Mouse (Mus musculus): ENCODE measurements around the gene Eps8. TPM values are rescaled to one million over a fixed set of nuclear protein-coding genes. Genes with fewer than 3 reads are reported as not detected.

Gene Eps8
- polyA plus RNA-seq, 2 experiments, result 14.9 to 33.3 TPM

- no peak for ATAC-seq (ENCODE audit: low FRiP score, low read depth)
- 97% methylated on average over 2 of the region's 2 CpGs for WGBS
- Histone ChIP-seq H3K9ac (ENCODE audit: low read depth, low read length, severe bottlenecking) (no peak overlapping the region), H3K4me2 (replicated peaks; ENCODE audit: low read depth, low read length, severe bottlenecking) (no peak overlapping the region), H3K27me3 (ENCODE audit: control insufficient read depth, insufficient read depth, low read length) (no peaks in the 10 kb centered on the region), H3K4me3 (replicated peaks; ENCODE audit: low read length) (no peak overlapping the region), H3K4me1 (ENCODE audit: control insufficient read depth, insufficient read depth, low read length) (no peaks in the 10 kb centered on the region), H3K36me3 (ENCODE audit: control insufficient read depth, insufficient read depth, low read length) (no peaks in the 10 kb centered on the region), H3K27ac (replicated peaks; ENCODE audit: low read depth, low read length) (no peak overlapping the region), H3K9me3 (ENCODE audit: control insufficient read depth, low read length) (no peaks in the 10 kb centered on the region)
- TF ChIP-seq POLR2A (IDR thresholded peaks at IDR 0.05; ENCODE audit: borderline replicate concordance, extremely low read depth, insufficient read depth, insufficient read length), result no peak
- no peak for DNase-seq (ENCODE audit: low spot score)
These were observed 158.1 kb downstream of the Eps8 start for GRCm38 (mm10) chr6:137496562-137496961.

- Histone ChIP-seq H3K9me3 (ENCODE audit: control insufficient read depth, low read length) (no peaks in the 10 kb centered on the region), H3K4me1 (ENCODE audit: control insufficient read depth, insufficient read depth, low read length) (no peaks in the 10 kb centered on the region), H3K4me2 (replicated peaks; ENCODE audit: low read depth, low read length, severe bottlenecking) (no peak overlapping the region), H3K27me3 (ENCODE audit: control insufficient read depth, insufficient read depth, low read length) (no peaks in the 10 kb centered on the region), H3K36me3 (ENCODE audit: control insufficient read depth, insufficient read depth, low read length) (0 out of 2 replicates have a peak, but pooled peaks cover under 1% of the 10 kb centered on the region), H3K9ac (ENCODE audit: low read depth, low read length, severe bottlenecking) (no peak overlapping the region), H3K27ac (replicated peaks; ENCODE audit: low read depth, low read length) (no peak overlapping the region), H3K4me3 (replicated peaks; ENCODE audit: low read length) (no peak overlapping the region)
- ATAC-seq (ENCODE audit: low FRiP score, low read depth) (no peak), DNase-seq (ENCODE audit: low spot score) (no peak)
- 75% methylated on average over 6 of the region's 6 CpGs for WGBS
- no peak for TF ChIP-seq POLR2A (IDR thresholded peaks at IDR 0.05; ENCODE audit: borderline replicate concordance, extremely low read depth, insufficient read depth, insufficient read length)
These were observed 159.4 kb downstream of the Eps8 start for GRCm38 (mm10) chr6:137495233-137495632.

- WGBS, result 36% methylated on average over 1 of the region's 1 CpGs
- H3K4me1 ChIP-seq (ENCODE audit: control insufficient read depth, insufficient read depth, low read length), result no peaks in the 10 kb centered on the region
- ATAC-seq (ENCODE audit: low FRiP score, low read depth), result no peak
- H3K9me3 ChIP-seq (ENCODE audit: control insufficient read depth, low read length), result no peaks in the 10 kb centered on the region
- H3K27ac ChIP-seq (replicated peaks; ENCODE audit: low read depth, low read length), result no peak overlapping the region
- H3K9ac ChIP-seq (ENCODE audit: low read depth, low read length, severe bottlenecking), result no peak overlapping the region
- no peak overlapping the region for H3K4me2 ChIP-seq (replicated peaks; ENCODE audit: low read depth, low read length, severe bottlenecking)
- 0 out of 2 replicates have a peak, but pooled peaks cover 4% of the 10 kb centered on the region for H3K36me3 ChIP-seq (ENCODE audit: control insufficient read depth, insufficient read depth, low read length)
- no peak for DNase-seq (ENCODE audit: low spot score)
- no peaks in the 10 kb centered on the region for H3K27me3 ChIP-seq (ENCODE audit: control insufficient read depth, insufficient read depth, low read length)
- TF ChIP-seq POLR2A (IDR thresholded peaks at IDR 0.05; ENCODE audit: borderline replicate concordance, extremely low read depth, insufficient read depth, insufficient read length), result no peak
- no peak overlapping the region for H3K4me3 ChIP-seq (replicated peaks; ENCODE audit: low read length)
These were observed 159.9 kb downstream of the Eps8 start for GRCm38 (mm10) chr6:137494801-137495200.

GRCm38 (mm10) chr6:137494136-137494475 is 160.6 kb downstream of the Eps8 start:
- Histone ChIP-seq H3K4me2 (replicated peaks; ENCODE audit: low read depth, low read length, severe bottlenecking) (no peak overlapping the region), H3K27ac (replicated peaks; ENCODE audit: low read depth, low read length) (no peak overlapping the region), H3K36me3 (ENCODE audit: control insufficient read depth, insufficient read depth, low read length) (0 out of 2 replicates have a peak, but pooled peaks cover 5% of the 10 kb centered on the region), H3K9me3 (ENCODE audit: control insufficient read depth, low read length) (no peaks in the 10 kb centered on the region), H3K4me1 (ENCODE audit: control insufficient read depth, insufficient read depth, low read length) (no peaks in the 10 kb centered on the region), H3K27me3 (ENCODE audit: control insufficient read depth, insufficient read depth, low read length) (no peaks in the 10 kb centered on the region), H3K4me3 (replicated peaks; ENCODE audit: low read length) (no peak overlapping the region), H3K9ac (ENCODE audit: low read depth, low read length, severe bottlenecking) (no peak overlapping the region)
- DNase-seq (ENCODE audit: low spot score) (no peak), ATAC-seq (ENCODE audit: low FRiP score, low read depth) (no peak)
- no peak for TF ChIP-seq POLR2A (IDR thresholded peaks at IDR 0.05; ENCODE audit: borderline replicate concordance, extremely low read depth, insufficient read depth, insufficient read length)

GRCm38 (mm10) chr6:137493211-137494135 is 161.2 kb downstream of the Eps8 start:
- 0 out of 2 replicates have a peak, but pooled peaks cover 5% of the 10 kb centered on the region for H3K36me3 ChIP-seq (ENCODE audit: control insufficient read depth, insufficient read depth, low read length)
- TF ChIP-seq POLR2A (IDR thresholded peaks at IDR 0.05; ENCODE audit: borderline replicate concordance, extremely low read depth, insufficient read depth, insufficient read length), result no peak
- ATAC-seq (ENCODE audit: low FRiP score, low read depth) (no peak), DNase-seq (ENCODE audit: low spot score) (no peak)
- H3K4me1 ChIP-seq (ENCODE audit: control insufficient read depth, insufficient read depth, low read length), result no peaks in the 10 kb centered on the region
- no peaks in the 10 kb centered on the region for H3K9me3 ChIP-seq (ENCODE audit: control insufficient read depth, low read length)
- no peak overlapping the region for H3K4me3 ChIP-seq (replicated peaks; ENCODE audit: low read length)
- no peak overlapping the region for H3K9ac ChIP-seq (ENCODE audit: low read depth, low read length, severe bottlenecking)
- no peak overlapping the region for H3K4me2 ChIP-seq (replicated peaks; ENCODE audit: low read depth, low read length, severe bottlenecking)
- no peaks in the 10 kb centered on the region for H3K27me3 ChIP-seq (ENCODE audit: control insufficient read depth, insufficient read depth, low read length)
- H3K27ac ChIP-seq (replicated peaks; ENCODE audit: low read depth, low read length), result no peak overlapping the region
- 83% methylated on average over 17 of the region's 17 CpGs for WGBS

All from limb, embryonic 14.5 days (tissue).